Mouse (Mus musculus) midbrain, embryonic 10.5 days (tissue): ENCODE measurements around the gene Frs3. TPM values are rescaled to one million over a fixed set of nuclear protein-coding genes. Genes with fewer than 3 reads are reported as not detected.
A peak's percentile ranks its signal among the peaks of the same experiment; 100 is the strongest.

ENCODE experiments used
- DNase-seq: peaks from one replicate; pipeline ENCODE4 v3.0.0-alpha.2; 2017; ENCODE audit warnings: low spot score
- H3K27ac ChIP-seq: fragments of 300-500 bp; sonication (generic); replicated peaks from 2 replicates; pipeline ENCODE4 v1.5.1; 2016; ENCODE audit warnings: mild to moderate bottlenecking
- H3K27me3 ChIP-seq: fragments of 300-500 bp; sonication (generic); 2 replicates; pipeline ENCODE4 v1.6.1; 2016; ENCODE audit warnings: low read depth, mild to moderate bottlenecking; ENCODE audit not compliant: poor library complexity, severe bottlenecking
- H3K36me3 ChIP-seq: fragments of 300-500 bp; sonication (generic); 2 replicates; pipeline ENCODE4 v1.6.1; 2016; ENCODE audit warnings: mild to moderate bottlenecking, moderate library complexity
- H3K4me1 ChIP-seq: fragments of 300-500 bp; sonication (generic); 2 replicates; pipeline ENCODE4 v1.6.1; 2016
- H3K4me3 ChIP-seq: fragments of 300-500 bp; sonication (generic); 2 replicates; pipeline ENCODE4 v1.5.1; 2016; ENCODE audit warnings: mild to moderate bottlenecking, moderate library complexity
- H3K9me3 ChIP-seq: fragments of 300-500 bp; sonication (generic); replicated peaks from 2 replicates; pipeline ENCODE4 v1.6.1; 2016; ENCODE audit warnings: mild to moderate bottlenecking
- WGBS: fragments of 180-500 bp; shearing (Covaris S2); methylation state at CpG from one replicate; pipeline ENCODE4 v1.1.7; 2016; 5-methylcytosine and 5-hydroxymethylcytosine counted together
- polyA plus RNA-seq: library from polyadenylated mRNA; unstranded; fragments of >200 nt; fragmentation: Nextera tagmentation; extraction: Ambion mirVana; gene quantifications from 2 replicates; pipeline ENCODE4 v1.2.1, GENCODE M21; 2016

Frs3 gene
- polyA plus RNA-seq, 1 experiment from 2014 or later = 10.3 TPM

DNA sequence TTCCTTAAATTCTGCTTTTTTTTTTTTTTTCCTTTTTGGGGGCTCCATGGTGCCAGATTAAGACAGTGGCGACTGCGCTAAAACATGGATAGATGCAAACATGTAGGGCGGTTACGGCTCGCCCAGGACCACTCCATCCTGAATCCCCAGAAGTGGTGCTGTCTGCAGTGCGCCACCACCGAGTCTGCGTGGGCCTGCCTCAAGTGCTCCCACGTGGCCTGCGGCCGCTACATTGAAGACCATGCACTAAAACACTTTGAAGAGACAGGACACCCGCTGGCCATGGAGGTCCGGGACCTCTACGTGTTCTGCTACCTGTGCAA is 16.9 kb upstream of the Frs3 start:
- H3K4me3 ChIP-seq = peak overlapping the region; percentile 59
- H3K27ac ChIP-seq = peak overlapping the region; percentile 75
- 10% methylated on average over 14 of the region's 14 CpGs for WGBS
- no peak for DNase-seq
- H3K4me1 ChIP-seq = peaks cover 27% of the 10 kb centered on the region
- H3K27me3 ChIP-seq = peaks cover 53% of the 10 kb centered on the region
- H3K9me3 ChIP-seq = no peaks in the 10 kb centered on the region
- peaks cover 34% of the 10 kb centered on the region for H3K36me3 ChIP-seq

DNA sequence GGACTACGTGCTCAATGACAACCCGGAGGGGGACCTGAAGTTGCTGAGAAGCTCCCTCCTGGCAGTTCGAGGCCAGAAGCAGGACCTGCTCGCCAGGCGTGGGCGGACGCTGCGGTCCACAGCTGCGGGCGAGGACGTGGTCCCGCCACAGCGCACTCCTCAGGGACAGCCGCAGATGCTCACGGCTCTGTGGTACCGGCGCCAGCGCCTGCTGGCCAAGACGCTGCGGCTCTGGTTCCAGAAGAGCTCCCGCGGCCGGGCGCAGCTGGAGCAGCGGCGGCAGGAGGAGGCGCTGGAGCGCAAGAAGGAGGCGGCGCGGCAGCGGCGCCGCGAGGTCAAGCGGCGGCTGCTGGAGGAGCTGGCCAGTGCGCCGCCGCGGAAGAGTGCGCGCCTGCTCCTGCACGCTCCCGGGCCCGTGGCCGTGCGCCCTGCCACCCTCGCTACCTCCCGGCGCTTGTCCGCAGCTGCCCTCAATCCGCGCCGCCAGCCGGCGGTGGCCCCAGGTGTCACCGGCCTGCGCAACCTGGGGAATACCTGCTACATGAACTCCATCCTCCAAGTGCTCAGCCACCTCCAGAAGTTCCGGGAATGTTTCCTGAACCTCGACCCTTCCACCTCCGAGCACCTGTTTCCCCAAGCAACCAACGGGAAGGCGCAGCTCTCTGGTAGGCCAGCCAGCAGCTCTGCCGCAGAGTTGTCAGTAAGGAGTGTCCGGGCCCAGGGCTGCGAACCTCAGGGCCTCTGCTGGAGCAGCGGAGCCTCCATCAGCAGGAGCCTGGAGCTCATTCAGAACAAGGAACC is 16.3 kb upstream of the Frs3 start:
- peak overlapping the region; percentile 75 for H3K27ac ChIP-seq
- peaks cover 36% of the 10 kb centered on the region for H3K36me3 ChIP-seq
- peak overlapping the region; percentile 59 for H3K4me3 ChIP-seq
- H3K27me3 ChIP-seq = peaks cover 53% of the 10 kb centered on the region
- 4% methylated on average over 68 of the region's 68 CpGs for WGBS
- DNase-seq = peak; percentile 72
- no peaks in the 10 kb centered on the region for H3K9me3 ChIP-seq
- peaks cover 27% of the 10 kb centered on the region for H3K4me1 ChIP-seq

DNA sequence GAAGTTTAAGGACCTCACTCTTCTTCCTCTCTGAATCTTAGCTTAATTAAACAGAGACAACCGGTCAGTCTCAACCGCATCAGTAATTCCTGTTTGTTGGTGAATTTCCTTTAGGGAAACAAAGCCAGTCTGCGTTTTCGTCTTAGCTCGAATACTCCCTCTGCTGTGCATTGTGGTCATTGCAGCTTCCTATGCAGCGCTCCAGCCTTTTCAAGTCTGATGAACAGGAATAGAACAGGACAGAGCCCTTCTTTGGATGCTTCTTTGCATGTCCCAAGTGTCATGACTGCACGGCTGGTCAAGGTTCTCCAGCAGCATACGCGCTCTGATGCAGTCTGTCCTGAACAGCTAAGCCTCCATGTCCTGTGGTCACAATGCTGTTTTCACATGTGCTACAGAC is 12.2 kb upstream of the Frs3 start:
- peak; percentile 66 for DNase-seq
- WGBS = 23% methylated on average over 9 of the region's 9 CpGs
- Histone ChIP-seq H3K36me3 (peaks cover 74% of the 10 kb centered on the region), H3K4me3 (no peak overlapping the region), H3K27ac (no peak overlapping the region; the same call in 1 of the 2 replicates), H3K27me3 (peaks cover 27% of the 10 kb centered on the region), H3K4me1 (peaks cover 27% of the 10 kb centered on the region), H3K9me3 (no peaks in the 10 kb centered on the region)

DNA sequence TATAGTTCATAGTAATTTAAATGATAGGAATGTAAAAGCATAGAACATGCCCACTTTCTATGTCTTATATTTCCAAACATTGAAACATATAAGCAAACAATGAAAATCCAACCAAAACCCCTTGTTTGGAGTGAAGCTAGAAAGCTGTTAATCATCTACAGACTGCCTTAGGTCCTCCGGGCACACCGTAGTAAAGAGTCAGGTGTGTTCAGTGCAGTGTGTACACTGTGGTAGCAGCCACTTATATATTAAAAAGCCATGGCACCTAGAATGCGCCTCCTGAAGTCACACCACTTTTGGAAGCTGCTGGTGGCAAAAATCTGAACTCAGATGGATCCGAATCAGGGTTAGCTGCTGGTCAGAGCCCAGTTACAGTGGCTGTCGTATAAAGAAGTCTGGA is 10.6 kb upstream of the Frs3 start:
- peaks cover 85% of the 10 kb centered on the region for H3K36me3 ChIP-seq
- H3K9me3 ChIP-seq = no peaks in the 10 kb centered on the region
- H3K4me1 ChIP-seq = peaks cover 11% of the 10 kb centered on the region
- no peak for DNase-seq
- WGBS = 90% methylated on average over 5 of the region's 5 CpGs
- H3K27me3 ChIP-seq = peaks cover 11% of the 10 kb centered on the region
- H3K4me3 ChIP-seq = no peak overlapping the region
- no peak overlapping the region for H3K27ac ChIP-seq

DNA sequence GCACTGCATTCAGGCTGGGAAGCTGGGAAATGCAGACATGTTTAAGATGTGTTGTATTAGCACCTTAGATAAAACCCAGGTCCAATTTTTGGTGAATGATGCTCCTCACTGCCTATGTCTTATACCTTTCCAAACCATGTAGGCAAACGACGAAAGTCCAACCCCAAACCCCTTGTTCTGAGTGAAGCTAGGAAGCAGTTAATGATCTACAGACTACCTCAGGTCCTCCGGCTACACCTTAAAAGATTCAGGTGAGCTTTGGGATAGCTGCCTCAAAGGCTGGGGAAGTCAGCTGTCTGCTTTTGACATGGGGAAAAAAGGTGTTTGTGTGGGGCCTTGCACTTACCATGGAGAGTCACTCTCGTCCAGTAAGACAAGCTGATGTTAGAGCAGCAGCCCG is 10.1 kb upstream of the Frs3 start:
- peaks cover 86% of the 10 kb centered on the region for H3K36me3 ChIP-seq
- peaks cover 6% of the 10 kb centered on the region for H3K27me3 ChIP-seq
- H3K9me3 ChIP-seq = no peaks in the 10 kb centered on the region
- no peak for DNase-seq
- H3K4me3 ChIP-seq = no peak overlapping the region
- WGBS = 86% methylated on average over 5 of the region's 5 CpGs
- no peak overlapping the region for H3K27ac ChIP-seq
- peaks cover 6% of the 10 kb centered on the region for H3K4me1 ChIP-seq

DNA sequence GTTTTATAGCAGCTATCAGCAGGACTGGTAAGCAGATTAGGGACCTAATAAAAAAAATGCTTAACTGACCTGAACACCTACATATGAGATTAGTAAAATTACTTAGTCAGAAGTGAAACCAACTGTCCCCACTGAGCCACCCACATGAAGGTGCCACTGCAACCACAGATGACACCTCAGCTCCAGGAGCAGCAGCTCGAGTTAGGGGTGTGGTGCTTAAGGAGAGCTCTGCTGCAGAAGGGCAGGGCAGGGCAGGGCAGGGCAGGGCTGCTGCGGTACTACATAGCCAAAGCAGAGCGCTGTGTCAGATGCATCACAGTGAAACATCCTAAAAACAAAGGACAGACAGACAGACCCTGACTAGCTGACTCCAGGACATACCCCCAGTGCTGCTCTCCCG is 6.0 kb upstream of the Frs3 start:
- Histone ChIP-seq H3K9me3 (no peaks in the 10 kb centered on the region), H3K36me3 (peaks cover 83% of the 10 kb centered on the region), H3K27me3 (no peaks in the 10 kb centered on the region), H3K4me3 (no peak overlapping the region), H3K4me1 (peaks cover 15% of the 10 kb centered on the region), H3K27ac (no peak overlapping the region)
- no peak for DNase-seq
- 86% methylated on average over 4 of the region's 4 CpGs for WGBS

DNA sequence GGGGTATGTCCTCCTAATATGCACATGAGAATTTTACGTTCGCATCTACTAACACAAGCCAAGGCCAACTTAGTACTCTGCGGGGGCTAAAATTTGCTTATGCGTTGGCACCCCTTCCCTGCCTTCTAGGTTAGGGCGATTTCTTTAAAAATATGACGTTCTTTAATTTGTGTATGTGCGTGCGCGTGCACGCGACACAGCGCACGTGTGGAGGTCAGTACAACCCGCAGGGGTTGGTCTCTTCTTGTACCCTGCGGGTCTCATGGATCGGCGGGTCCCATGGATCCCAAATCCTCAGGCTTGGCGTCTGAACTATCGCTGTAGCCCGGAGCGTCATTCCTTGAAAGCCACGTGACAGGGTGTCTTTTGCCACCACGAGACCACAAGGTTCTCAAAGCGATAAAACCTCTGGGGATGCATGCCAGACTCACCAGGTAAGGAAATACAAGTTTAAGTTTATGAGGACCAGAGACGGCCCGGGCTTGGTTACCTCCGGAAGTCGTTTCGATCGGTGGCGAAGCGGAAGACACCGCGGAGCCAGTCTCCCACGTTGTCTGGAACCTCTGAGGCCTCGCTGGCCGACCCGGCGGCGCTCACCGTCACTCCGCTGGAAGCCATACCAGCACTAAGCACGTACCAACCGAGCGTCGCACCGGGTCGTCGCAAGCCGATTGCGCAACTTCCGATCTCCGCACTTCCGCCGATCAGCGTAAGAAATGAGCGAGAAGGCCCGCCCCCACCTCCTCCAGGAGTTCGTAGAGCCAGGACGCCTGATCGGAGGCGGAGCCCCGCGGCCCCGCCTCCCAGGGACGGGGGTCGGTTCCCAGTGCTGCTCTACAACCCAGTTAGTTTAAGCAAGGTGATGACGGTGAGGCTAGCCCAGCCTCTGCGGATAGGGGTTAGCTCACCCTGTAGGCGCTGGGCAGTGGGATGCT is 1.2 kb upstream of the Frs3 start:
- H3K27ac ChIP-seq = peak overlapping the region; percentile 92
- peak; percentile 95 for DNase-seq
- H3K4me3 ChIP-seq = peak overlapping the region; percentile 90
- peaks cover 35% of the 10 kb centered on the region for H3K27me3 ChIP-seq
- WGBS = 1% methylated on average over 70 of the region's 70 CpGs
- H3K9me3 ChIP-seq = no peaks in the 10 kb centered on the region
- peaks cover 37% of the 10 kb centered on the region for H3K36me3 ChIP-seq
- peaks cover 30% of the 10 kb centered on the region for H3K4me1 ChIP-seq

DNA sequence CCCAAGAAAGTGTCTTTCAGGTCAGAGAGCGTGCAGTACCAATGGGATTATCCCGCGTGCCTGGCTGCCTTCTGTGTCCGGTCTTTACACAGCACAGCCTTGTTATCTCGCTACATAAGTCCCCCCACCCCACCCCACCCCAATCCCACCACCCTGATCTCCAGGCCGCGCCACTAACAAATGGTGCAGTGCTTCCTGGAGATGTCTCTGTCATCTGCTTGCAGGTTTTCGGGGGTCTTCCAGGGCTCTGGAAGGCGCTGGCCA is 554 bp upstream of the Frs3 start, which contains the start of gene Tomm6:
Tomm6 (minus strand) TSS at position 43 of the 264 bp plus-strand sequence.
- no peaks in the 10 kb centered on the region for H3K9me3 ChIP-seq
- H3K36me3 ChIP-seq = peaks cover 31% of the 10 kb centered on the region
- no peak for DNase-seq
- peaks cover 32% of the 10 kb centered on the region for H3K4me1 ChIP-seq
- H3K27ac ChIP-seq = peak within 1 kb of the TSS; percentile 92
- peaks cover 41% of the 10 kb centered on the region for H3K27me3 ChIP-seq
- peak within 1 kb of the TSS; percentile 90 for H3K4me3 ChIP-seq
- 2% methylated on average over 9 of the region's 9 CpGs for WGBS

DNA sequence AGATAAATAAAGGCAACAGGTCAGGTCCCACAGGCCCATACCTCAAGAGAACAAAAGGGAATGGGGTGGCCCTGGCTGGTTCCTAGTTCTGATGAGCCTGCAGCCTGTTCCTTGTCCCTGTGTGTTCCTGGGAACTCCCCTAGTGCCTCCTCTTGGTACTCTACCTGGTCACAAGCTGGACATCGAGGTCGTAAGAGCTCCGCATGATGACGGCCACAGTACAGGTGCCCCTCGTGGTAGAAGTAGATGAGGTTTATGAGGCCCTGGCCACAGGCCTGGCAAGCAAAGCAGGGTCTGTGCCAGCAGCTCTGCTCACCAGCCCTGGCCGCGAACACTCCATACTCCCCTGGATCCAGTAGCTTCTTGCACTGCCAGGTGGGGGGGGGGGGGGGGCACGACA is 1.1 kb downstream of the Frs3 start:
- H3K27ac ChIP-seq = no peak overlapping the region
- DNase-seq = no peak
- no peaks in the 10 kb centered on the region for H3K9me3 ChIP-seq
- H3K4me1 ChIP-seq = peaks cover 48% of the 10 kb centered on the region
- 80% methylated on average over 8 of the region's 8 CpGs for WGBS
- peak overlapping the region; percentile 90 for H3K4me3 ChIP-seq
- H3K36me3 ChIP-seq = peaks cover 15% of the 10 kb centered on the region
- peaks cover 47% of the 10 kb centered on the region for H3K27me3 ChIP-seq

DNA sequence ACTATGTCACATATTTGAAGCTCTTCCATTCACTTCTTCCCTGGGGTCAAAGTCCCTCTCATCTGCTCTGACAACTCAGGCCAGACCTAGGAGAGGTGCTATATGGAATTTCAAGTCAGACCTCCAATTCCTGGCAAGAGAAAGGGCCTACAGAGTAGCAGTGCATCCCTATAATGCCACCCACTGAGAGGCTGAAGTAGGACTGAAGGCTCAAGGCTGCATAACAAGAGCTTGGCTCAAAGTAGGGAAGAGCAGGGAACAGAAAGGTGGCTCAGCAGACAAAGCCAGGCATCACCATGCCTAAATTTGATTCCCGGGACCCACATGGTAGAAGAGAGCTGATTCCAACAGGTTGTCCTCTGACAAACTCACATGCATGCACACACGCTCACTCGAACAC is 2.8 kb downstream of the Frs3 start:
- no peak for DNase-seq
- no peak overlapping the region for H3K4me3 ChIP-seq
- peaks cover 51% of the 10 kb centered on the region for H3K4me1 ChIP-seq
- H3K9me3 ChIP-seq = no peaks in the 10 kb centered on the region
- no peaks in the 10 kb centered on the region for H3K36me3 ChIP-seq
- 92% methylated on average over 3 of the region's 3 CpGs for WGBS
- no peak overlapping the region for H3K27ac ChIP-seq
- H3K27me3 ChIP-seq = peaks cover 51% of the 10 kb centered on the region

DNA sequence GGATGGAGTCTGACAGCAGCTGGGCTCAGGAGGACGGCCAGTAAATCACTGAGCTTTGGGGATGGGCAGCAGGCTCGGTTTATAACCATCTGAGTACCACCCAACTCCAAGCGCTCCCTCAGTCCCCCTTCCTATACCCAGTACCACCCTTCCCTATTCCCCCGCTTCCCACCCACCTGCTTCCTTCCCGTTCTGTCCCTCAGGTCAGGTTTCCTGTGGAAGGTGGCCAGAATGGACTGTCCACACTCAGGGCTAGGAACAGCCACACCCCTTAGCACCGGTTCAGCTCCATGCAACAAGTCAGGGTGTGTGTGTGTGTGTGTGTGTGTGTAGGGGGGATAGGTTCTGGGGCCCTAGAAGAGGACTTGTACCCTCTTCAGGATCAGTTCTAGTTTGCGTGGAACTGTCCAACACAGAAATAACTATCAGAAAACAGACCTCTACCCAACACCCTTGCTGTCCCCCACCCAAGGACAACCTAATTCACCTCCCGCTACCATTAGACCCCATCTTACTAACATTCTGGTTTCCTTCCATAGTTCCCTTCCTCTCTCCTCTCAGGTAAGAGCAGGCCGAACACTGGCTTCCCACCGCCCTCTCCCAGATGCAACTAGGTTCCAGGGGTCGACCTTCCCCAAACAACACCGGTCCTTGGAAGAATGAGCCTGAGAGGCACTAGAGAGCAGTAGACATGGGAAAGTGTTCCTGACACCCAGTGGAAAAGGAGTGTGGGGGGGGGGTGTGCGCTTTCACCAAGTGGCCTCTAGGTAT is 5.0 kb downstream of the Frs3 start:
- peaks cover 40% of the 10 kb centered on the region for H3K4me1 ChIP-seq
- H3K27me3 ChIP-seq = peaks cover 56% of the 10 kb centered on the region
- H3K36me3 ChIP-seq = peaks cover 10% of the 10 kb centered on the region
- no peaks in the 10 kb centered on the region for H3K9me3 ChIP-seq
- peak overlapping the region; percentile 92 for H3K27ac ChIP-seq
- no peak for DNase-seq
- peak overlapping the region; percentile 80 for H3K4me3 ChIP-seq
- 32% methylated on average over 13 of the region's 13 CpGs for WGBS

DNA sequence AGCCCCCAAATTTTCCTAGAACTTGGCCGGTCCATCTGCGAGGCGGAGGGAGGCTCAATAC is 5.4 kb downstream of the Frs3 start, which contains the start of gene Gm21981:
Gm21981 (minus strand) TSS at position 14 of the 61 bp plus-strand sequence.
- H3K27ac ChIP-seq = peak within 1 kb of the TSS; percentile 92
- H3K4me3 ChIP-seq = peak within 1 kb of the TSS; percentile 80
- peaks cover 36% of the 10 kb centered on the region for H3K4me1 ChIP-seq
- DNase-seq = no peak
- H3K36me3 ChIP-seq = peaks cover 14% of the 10 kb centered on the region
- H3K27me3 ChIP-seq = peaks cover 55% of the 10 kb centered on the region
- no peaks in the 10 kb centered on the region for H3K9me3 ChIP-seq
- 0% methylated on average over 3 of the region's 3 CpGs for WGBS
